Mouse (Mus musculus) heart, embryonic 11.5 days (tissue): ENCODE results near the gene Efemp2. TPM values are rescaled to one million over a fixed set of nuclear protein-coding genes. Genes with fewer than 3 reads are reported as not detected.
A peak's percentile ranks its signal among the peaks of the same experiment; 100 is the strongest.

Experiments
- ATAC-seq: fragments of 200-750 bp; cut with Nextera tagmentation; replicated peaks from 2 replicates; pipeline ENCODE4 v1.8.0; 2017; ENCODE audit warnings: moderate library complexity; ENCODE audit not compliant: insufficient number of reproducible peaks, low FRiP score, low TSS enrichment
- H3K27ac ChIP-seq: fragments of 300-500 bp; sonication (generic); 2 replicates; pipeline ENCODE4 v1.5.1; 2014; ENCODE audit warnings: mild to moderate bottlenecking, low read depth, low read length
- H3K27me3 ChIP-seq: fragments of 300-500 bp; sonication (generic); 2 replicates; pipeline ENCODE4 v1.6.1; 2014; ENCODE audit warnings: mild to moderate bottlenecking, low read length, mixed read lengths; ENCODE audit not compliant: control insufficient read depth, insufficient read depth
- H3K36me3 ChIP-seq: fragments of 300-500 bp; sonication (generic); 2 replicates; pipeline ENCODE4 v1.6.1; 2014; ENCODE audit warnings: mild to moderate bottlenecking, low read length, moderate library complexity, mixed read lengths; ENCODE audit not compliant: control insufficient read depth, insufficient read depth
- H3K4me1 ChIP-seq: fragments of 300-500 bp; sonication (generic); 2 replicates; pipeline ENCODE4 v1.6.1; 2014; ENCODE audit warnings: low read length; ENCODE audit not compliant: control insufficient read depth, insufficient read depth
- H3K4me2 ChIP-seq: fragments of 300-500 bp; sonication (generic); 2 replicates; pipeline ENCODE4 v1.6.1; 2014; ENCODE audit warnings: mild to moderate bottlenecking, moderate library complexity
- H3K4me3 ChIP-seq: fragments of 300-500 bp; sonication (generic); 2 replicates; pipeline ENCODE4 v1.5.1; 2014; ENCODE audit warnings: low read depth, low read length
- H3K9ac ChIP-seq: fragments of 300-500 bp; sonication (generic); 2 replicates; pipeline ENCODE4 v1.6.1; 2014; ENCODE audit warnings: mild to moderate bottlenecking, low read depth, low read length, moderate library complexity
- H3K9me3 ChIP-seq: fragments of 300-500 bp; sonication (generic); replicated peaks from 2 replicates; pipeline ENCODE4 v1.6.1; 2016; ENCODE audit warnings: low read length; ENCODE audit not compliant: control insufficient read depth
- WGBS: fragments of 180-500 bp; shearing (Covaris S2); extraction: QIAGEN DNeasy Blood & Tissue Kit; methylation state at CpG from one replicate; pipeline ENCODE4 v1.1.7; 2014; ENCODE audit not compliant: insufficient replicate concordance; 5-methylcytosine and 5-hydroxymethylcytosine counted together
- polyA plus RNA-seq: library from polyadenylated mRNA; unstranded; fragments of >200 nt; fragmentation: Nextera tagmentation; extraction: Ambion mirVana; gene quantifications from 2 replicates; pipeline ENCODE4 v1.2.1, GENCODE M21; 2014

The Efemp2 gene
- 72.2 and 72.5 TPM in 2 replicates for polyA plus RNA-seq

GRCm38 (mm10) chr19:5473720-5474119, at the start of gene Efemp2:
Gene Efemp2, plus strand, starts transcription at chr19:5473954.
- H3K27ac ChIP-seq: peak within 1 kb of the TSS; percentile 86
- peak within 1 kb of the TSS; percentile 82 for H3K9ac ChIP-seq
- ATAC-seq: peak; percentile 37; the same call in 1 of the 2 replicates
- peaks cover 7% of the 10 kb centered on the region for H3K36me3 ChIP-seq
- H3K4me3 ChIP-seq: peak within 1 kb of the TSS; percentile 68
- no peaks in the 10 kb centered on the region for H3K27me3 ChIP-seq
- no peaks in the 10 kb centered on the region for H3K9me3 ChIP-seq
- WGBS: under 1% methylated on average over 22 of the region's 22 CpGs
- peak within 1 kb of the TSS; percentile 74 for H3K4me2 ChIP-seq
- H3K4me1 ChIP-seq: peaks cover 19% of the 10 kb centered on the region

GRCm38 (mm10) chr19:5424092-5424781, 49.5 kb upstream of the Efemp2 start:
- peak; percentile 51 for ATAC-seq
- Histone ChIP-seq H3K4me2 (peak overlapping the region; percentile 93), H3K4me3 (peak overlapping the region; percentile 82), H3K9me3 (no peaks in the 10 kb centered on the region), H3K9ac (peak overlapping the region; percentile 95), H3K36me3 (peaks cover 16% of the 10 kb centered on the region; the same call in 1 of the 2 replicates), H3K27ac (peak overlapping the region; percentile 92), H3K27me3 (no peaks in the 10 kb centered on the region), H3K4me1 (peaks cover 19% of the 10 kb centered on the region)
- under 1% methylated on average over 31 of the region's 48 CpGs for WGBS

GRCm38 (mm10) chr19:5424782-5425741, 48.7 kb upstream of the Efemp2 start, which contains the start of the genes Drap1 and AI837181:
Gene Drap1, minus strand, starts transcription at chr19:5424979.
Gene AI837181, plus strand, starts transcription at chr19:5425144.
- ATAC-seq: peak; percentile 83
- no peaks in the 10 kb centered on the region for H3K27me3 ChIP-seq
- H3K4me2 ChIP-seq: peak within 1 kb of the TSS; percentile 93
- peaks cover 16% of the 10 kb centered on the region; the same call in 1 of the 2 replicates for H3K36me3 ChIP-seq
- WGBS: under 1% methylated on average over 77 of the region's 87 CpGs
- peak within 1 kb of the TSS; percentile 82 for H3K4me3 ChIP-seq
- H3K27ac ChIP-seq: peak within 1 kb of the TSS; percentile 92
- peaks cover 19% of the 10 kb centered on the region for H3K4me1 ChIP-seq
- H3K9me3 ChIP-seq: no peaks in the 10 kb centered on the region
- H3K9ac ChIP-seq: peak within 1 kb of the TSS; percentile 95

GRCm38 (mm10) chr19:5425906-5426565, 47.7 kb upstream of the Efemp2 start:
- WGBS: 88% methylated on average over 18 of the region's 18 CpGs
- H3K27me3 ChIP-seq: no peaks in the 10 kb centered on the region
- peak overlapping the region; percentile 95 for H3K9ac ChIP-seq
- H3K4me3 ChIP-seq: peak overlapping the region; percentile 82
- no peaks in the 10 kb centered on the region for H3K9me3 ChIP-seq
- peaks cover 19% of the 10 kb centered on the region for H3K4me1 ChIP-seq
- peak overlapping the region; percentile 92; the same call in 1 of the 2 replicates for H3K27ac ChIP-seq
- H3K36me3 ChIP-seq: peaks cover 11% of the 10 kb centered on the region; the same call in 1 of the 2 replicates
- no peak for ATAC-seq
- peak overlapping the region; percentile 66 for H3K4me2 ChIP-seq

GRCm38 (mm10) chr19:5426640-5427290, 47.0 kb upstream of the Efemp2 start:
- H3K27ac ChIP-seq: no peak overlapping the region
- H3K4me1 ChIP-seq: peaks cover 19% of the 10 kb centered on the region
- H3K4me3 ChIP-seq: peak overlapping the region; percentile 82; the same call in 1 of the 2 replicates
- H3K27me3 ChIP-seq: no peaks in the 10 kb centered on the region
- H3K9me3 ChIP-seq: no peaks in the 10 kb centered on the region
- no peak overlapping the region for H3K9ac ChIP-seq
- 90% methylated on average over 13 of the region's 13 CpGs for WGBS
- H3K4me2 ChIP-seq: peak overlapping the region; percentile 66
- ATAC-seq: no peak
- H3K36me3 ChIP-seq: peaks cover 11% of the 10 kb centered on the region; the same call in 1 of the 2 replicates

GRCm38 (mm10) chr19:5428083-5428482, 45.7 kb upstream of the Efemp2 start:
- Histone ChIP-seq H3K9me3 (no peaks in the 10 kb centered on the region), H3K4me1 (peaks cover 19% of the 10 kb centered on the region), H3K4me3 (no peak overlapping the region), H3K27me3 (no peaks in the 10 kb centered on the region), H3K36me3 (peaks cover 8% of the 10 kb centered on the region; the same call in 1 of the 2 replicates), H3K4me2 (no peak overlapping the region), H3K9ac (no peak overlapping the region), H3K27ac (no peak overlapping the region)
- WGBS: 85% methylated on average over 2 of the region's 2 CpGs
- no peak for ATAC-seq

GRCm38 (mm10) chr19:5429219-5429618, 44.5 kb upstream of the Efemp2 start:
- Histone ChIP-seq H3K4me3 (no peak overlapping the region), H3K4me1 (peaks cover 18% of the 10 kb centered on the region), H3K36me3 (peaks cover 8% of the 10 kb centered on the region; the same call in 1 of the 2 replicates), H3K9ac (no peak overlapping the region), H3K4me2 (no peak overlapping the region), H3K9me3 (no peaks in the 10 kb centered on the region), H3K27me3 (no peaks in the 10 kb centered on the region), H3K27ac (no peak overlapping the region)
- no peak for ATAC-seq
- 74% methylated on average over 4 of the region's 4 CpGs for WGBS
